Mouse (Mus musculus) B cell, adult 2 months (primary cell): ENCODE measurements around the gene Flrt2.
"Not testable (repeated sequence)": the region's sequence is repeated elsewhere in the genome, so short reads cannot be mapped to it uniquely, and the experiment has no call there.

Source experiments
- DNase-seq, 2 experiments: peaks; one replicate each; pipeline ENCODE4 v3.0.0; 2022

Gene Flrt2

GRCm38 (mm10) chr12:95691961-95692767 lies at the start of gene Flrt2:
Gene Flrt2 (plus strand): TSS chr12:95692226.
- no peak for DNase-seq

- DNase-seq: no peak
These were observed 49.8 kb upstream of the Flrt2 start for GRCm38 (mm10) chr12:95642226-95642625.

GRCm38 (mm10) chr12:95647179-95647578 lies 44.8 kb upstream of the Flrt2 start:
- not testable (repeated sequence) for DNase-seq

GRCm38 (mm10) chr12:95652172-95653156 lies 39.6 kb upstream of the Flrt2 start:
- no peak for DNase-seq

GRCm38 (mm10) chr12:95656594-95656993 lies 35.4 kb upstream of the Flrt2 start:
- DNase-seq: no peak

- DNase-seq: no peak
These were observed 24.7 kb upstream of the Flrt2 start for GRCm38 (mm10) chr12:95667296-95667695.

GRCm38 (mm10) chr12:95675711-95676110 lies 16.3 kb upstream of the Flrt2 start:
- DNase-seq: no peak

GRCm38 (mm10) chr12:95690819-95691218 lies 1.2 kb upstream of the Flrt2 start:
- DNase-seq: no peak

- DNase-seq: no peak
These were observed 1.1 kb downstream of the Flrt2 start for GRCm38 (mm10) chr12:95692948-95693650.

- DNase-seq: no peak
These were observed 1.8 kb downstream of the Flrt2 start for GRCm38 (mm10) chr12:95693651-95694471.

- DNase-seq: no peak
These were observed 2.5 kb downstream of the Flrt2 start for GRCm38 (mm10) chr12:95694507-95694906.

- no peak for DNase-seq
These were observed 3.2 kb downstream of the Flrt2 start for GRCm38 (mm10) chr12:95694991-95695833.

GRCm38 (mm10) chr12:95695834-95696521 lies 4.0 kb downstream of the Flrt2 start:
- DNase-seq: no peak

GRCm38 (mm10) chr12:95696522-95697025 lies 4.5 kb downstream of the Flrt2 start:
- no peak for DNase-seq

- DNase-seq: no peak
These were observed 6.5 kb downstream of the Flrt2 start for GRCm38 (mm10) chr12:95698556-95698955.

GRCm38 (mm10) chr12:95700746-95701145 lies 8.7 kb downstream of the Flrt2 start:
- no peak for DNase-seq

- DNase-seq: no peak
These were observed 9.6 kb downstream of the Flrt2 start for GRCm38 (mm10) chr12:95701580-95701979.

- DNase-seq: no peak
These were observed 13.0 kb downstream of the Flrt2 start for GRCm38 (mm10) chr12:95705006-95705405.

- no peak for DNase-seq
These were observed 31.2 kb downstream of the Flrt2 start for GRCm38 (mm10) chr12:95723265-95723664.

- DNase-seq: no peak
These were observed 42.0 kb downstream of the Flrt2 start for GRCm38 (mm10) chr12:95734075-95734474.
